Mouse (Mus musculus) intestine, postnatal 0 days (tissue): ENCODE data around the gene Eif5. TPM values are rescaled to one million over a fixed set of nuclear protein-coding genes. Genes with fewer than 3 reads are reported as not detected.
"Not testable (repeated sequence)": the region's sequence is repeated elsewhere in the genome, so short reads cannot be mapped to it uniquely, and the experiment has no call there.

Experiments
- ATAC-seq: fragments of 200-750 bp; cut with Nextera tagmentation; 2 replicates; pipeline ENCODE4 v1.8.0; 2017; ENCODE audit warnings: mild to moderate bottlenecking, moderate TSS enrichment, moderate library complexity
- H3K27ac ChIP-seq: fragments of 300-500 bp; sonication (generic); 2 replicates; pipeline ENCODE4 v1.5.1; 2014; ENCODE audit warnings: mild to moderate bottlenecking, low read depth, low read length, moderate library complexity
- H3K27me3 ChIP-seq: fragments of 300-500 bp; sonication (generic); replicated peaks from 2 replicates; pipeline ENCODE4 v1.6.1; 2014; ENCODE audit warnings: low read length, mixed read lengths; ENCODE audit not compliant: control insufficient read depth, insufficient read depth
- H3K36me3 ChIP-seq: fragments of 300-500 bp; sonication (generic); 2 replicates; pipeline ENCODE4 v1.6.1; 2014; ENCODE audit warnings: mild to moderate bottlenecking, moderate library complexity; ENCODE audit not compliant: control insufficient read depth, insufficient read depth
- H3K4me1 ChIP-seq: fragments of 300-500 bp; sonication (generic); replicated peaks from 2 replicates; pipeline ENCODE4 v1.6.1; 2014; ENCODE audit warnings: antibody characterized with exemption, low read length, mixed read lengths; ENCODE audit not compliant: control insufficient read depth, insufficient read depth
- H3K4me2 ChIP-seq: fragments of 300-500 bp; sonication (generic); replicated peaks from 2 replicates; pipeline ENCODE4 v1.6.1; 2014; ENCODE audit warnings: low read depth, mild to moderate bottlenecking, moderate library complexity
- H3K4me3 ChIP-seq: fragments of 300-500 bp; sonication (generic); 2 replicates; pipeline ENCODE4 v1.5.1; 2014; ENCODE audit warnings: low read depth, low read length
- H3K9ac ChIP-seq: fragments of 300-500 bp; sonication (generic); 2 replicates; pipeline ENCODE4 v1.6.1; 2014; ENCODE audit warnings: mild to moderate bottlenecking, low read depth, low read length
- H3K9me3 ChIP-seq: fragments of 300-500 bp; sonication (generic); 2 replicates; pipeline ENCODE4 v1.6.1; 2016; ENCODE audit warnings: mixed run types; ENCODE audit not compliant: control insufficient read depth
- CTCF ChIP-seq: sonication (generic); IDR thresholded peaks from 2 replicates; pipeline ENCODE4 v1.5.1; 2016; ENCODE audit warnings: low read depth, mild to moderate bottlenecking, control low read depth, antibody characterized with exemption, moderate library complexity
- WGBS: fragments of 180-500 bp; shearing (Covaris S2); extraction: QIAGEN DNeasy Blood & Tissue Kit; methylation state at CpG from one replicate; pipeline ENCODE4 v1.1.7; 2014; 5-methylcytosine and 5-hydroxymethylcytosine counted together
- polyA plus RNA-seq: library from polyadenylated mRNA; unstranded; fragments of >200 nt; fragmentation: Nextera tagmentation; extraction: Ambion mirVana; gene quantifications from 2 replicates; pipeline ENCODE4 v1.2.1, GENCODE M21; 2015

Eif5 gene
- polyA plus RNA-seq, 1 experiment from 2014 or later, result 632 TPM

- H3K27ac ChIP-seq, result no peak overlapping the region
- ATAC-seq, result no peak
- no peaks in the 10 kb centered on the region for H3K4me1 ChIP-seq
- 66% methylated on average over 12 of the region's 12 CpGs for WGBS
- no peaks in the 10 kb centered on the region for H3K27me3 ChIP-seq
- no peaks in the 10 kb centered on the region for H3K36me3 ChIP-seq
- H3K9me3 ChIP-seq, result no peaks in the 10 kb centered on the region
- no peak for TF ChIP-seq CTCF
- H3K4me3 ChIP-seq, result no peak overlapping the region
- no peak overlapping the region for H3K4me2 ChIP-seq
- H3K9ac ChIP-seq, result no peak overlapping the region
These were observed 34.7 kb upstream of the Eif5 start for GRCm38 (mm10) chr12:111503063-111503567.

DNA sequence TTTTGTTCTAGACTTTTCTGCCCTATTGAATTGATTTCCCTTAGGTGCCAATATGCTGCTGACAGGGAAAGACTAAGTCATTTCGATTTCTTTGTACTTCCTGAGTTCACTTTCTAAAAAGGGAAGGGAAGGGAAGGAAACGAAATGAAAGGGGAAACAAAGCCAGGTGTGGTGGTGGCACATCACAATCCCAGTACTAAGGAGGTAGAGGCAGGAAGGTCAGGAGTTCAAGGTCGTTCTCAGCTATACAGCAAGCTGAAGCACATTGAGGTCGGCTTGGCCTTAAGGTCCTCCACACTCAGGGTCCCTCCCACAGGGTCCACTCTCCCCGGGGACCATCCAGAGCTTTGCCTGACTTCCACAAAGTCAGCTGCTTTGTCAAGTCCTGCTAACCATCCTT lies 34.2 kb upstream of the Eif5 start:
- no peak for TF ChIP-seq CTCF
- Histone ChIP-seq H3K4me2 (no peak overlapping the region), H3K27ac (no peak overlapping the region), H3K4me1 (no peaks in the 10 kb centered on the region), H3K9ac (no peak overlapping the region), H3K36me3 (no peaks in the 10 kb centered on the region), H3K9me3 (no peaks in the 10 kb centered on the region), H3K27me3 (no peaks in the 10 kb centered on the region), H3K4me3 (no peak overlapping the region)
- no peak for ATAC-seq
- WGBS, result 65% methylated on average over 5 of the region's 5 CpGs

- H3K4me3 ChIP-seq, result no peak overlapping the region
- no peaks in the 10 kb centered on the region for H3K36me3 ChIP-seq
- ATAC-seq, result peak; percentile 57; the same call in 1 of the 2 replicates
- H3K9me3 ChIP-seq, result no peaks in the 10 kb centered on the region
- H3K27me3 ChIP-seq, result no peaks in the 10 kb centered on the region
- no peak overlapping the region for H3K27ac ChIP-seq
- TF ChIP-seq CTCF, result peak; percentile 96
- no peaks in the 10 kb centered on the region for H3K4me1 ChIP-seq
- H3K9ac ChIP-seq, result no peak overlapping the region
- WGBS, result 2% methylated on average over 12 of the region's 12 CpGs
- H3K4me2 ChIP-seq, result peak overlapping the region; percentile 35
These were observed 32.9 kb upstream of the Eif5 start for GRCm38 (mm10) chr12:111504904-111505303.

DNA sequence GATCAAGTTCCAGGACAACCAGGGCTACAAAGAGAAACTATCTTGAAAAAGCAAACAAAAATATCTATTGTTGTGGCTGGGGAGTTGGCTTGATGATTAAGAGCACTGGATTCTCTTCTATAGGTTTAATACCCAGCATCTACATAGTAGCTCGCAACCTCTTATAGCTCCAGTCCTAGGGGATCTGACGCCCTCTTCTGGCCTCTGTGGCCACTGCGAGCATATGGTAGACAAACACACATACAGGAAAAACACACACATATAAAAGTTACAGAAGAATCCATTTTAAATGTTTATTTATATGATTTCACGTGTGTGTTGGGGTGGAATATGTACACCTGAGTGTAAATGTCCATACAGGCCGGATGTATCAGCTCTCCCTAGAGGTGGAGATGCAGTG lies 30.8 kb upstream of the Eif5 start:
- Histone ChIP-seq H3K4me2 (no peak overlapping the region), H3K9ac (no peak overlapping the region), H3K4me3 (no peak overlapping the region), H3K9me3 (no peaks in the 10 kb centered on the region), H3K4me1 (no peaks in the 10 kb centered on the region), H3K36me3 (no peaks in the 10 kb centered on the region), H3K27me3 (no peaks in the 10 kb centered on the region), H3K27ac (no peak overlapping the region)
- 65% methylated on average over 5 of the region's 5 CpGs for WGBS
- ATAC-seq, result no peak
- TF ChIP-seq CTCF, result 0 out of 2 replicates have a peak, but pooled peaks have one; percentile 4

DNA sequence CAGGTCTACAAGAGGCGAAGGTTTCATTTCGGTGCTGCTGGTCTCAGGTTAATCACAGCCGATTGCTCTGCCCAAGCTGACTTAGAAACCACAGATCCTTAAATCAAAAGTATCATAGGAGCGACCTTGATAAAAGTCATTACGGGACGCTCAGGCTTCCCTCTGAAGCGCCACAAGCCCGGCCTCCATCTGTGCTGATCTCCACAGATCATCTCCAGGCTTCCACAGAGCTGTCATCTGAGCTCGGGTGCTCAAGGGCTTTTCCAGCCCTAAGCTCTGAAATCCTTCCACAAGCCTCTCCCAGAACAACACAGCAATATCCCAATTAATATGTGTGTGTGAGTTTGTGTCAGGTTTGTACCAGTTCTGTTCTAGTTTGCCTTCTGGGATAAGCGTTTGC lies 29.9 kb upstream of the Eif5 start:
- no peak for TF ChIP-seq CTCF
- 88% methylated on average over 10 of the region's 10 CpGs for WGBS

DNA sequence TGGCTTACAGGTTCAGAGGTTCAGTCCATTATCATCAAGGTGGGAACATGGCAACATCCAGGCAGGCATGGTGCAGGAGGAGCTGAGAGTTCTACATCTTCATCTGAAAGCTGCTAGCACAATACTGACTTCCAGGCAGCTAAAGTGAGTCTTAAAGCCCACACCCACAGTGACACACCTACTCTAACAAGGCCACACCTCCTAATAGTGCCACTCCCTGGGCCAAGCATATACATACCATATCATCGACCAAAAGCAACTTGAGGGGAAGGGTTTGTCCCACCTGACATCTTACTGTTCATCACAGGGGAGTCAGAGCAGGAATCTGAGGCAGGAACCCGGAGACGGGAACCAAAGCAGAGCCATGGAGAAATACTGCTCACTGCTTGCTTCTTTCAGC lies 29.4 kb upstream of the Eif5 start:
- not testable (repeated sequence) for H3K4me2 ChIP-seq, H3K9ac ChIP-seq, H3K4me3 ChIP-seq, ATAC-seq, H3K9me3 ChIP-seq, H3K36me3 ChIP-seq, H3K27me3 ChIP-seq, H3K4me1 ChIP-seq, H3K27ac ChIP-seq
- WGBS, result 70% methylated on average over 3 of the region's 3 CpGs

More for the DNA sequence above, 29.9 kb upstream of the Eif5 start:
- Histone ChIP-seq H3K4me1 (no peaks in the 10 kb centered on the region), H3K36me3 (no peaks in the 10 kb centered on the region), H3K4me2 (no peak overlapping the region), H3K9ac (no peak overlapping the region), H3K27me3 (no peaks in the 10 kb centered on the region), H3K9me3 (no peaks in the 10 kb centered on the region), H3K4me3 (no peak overlapping the region), H3K27ac (no peak overlapping the region)
- no peak for ATAC-seq

GRCm38 (mm10) chr12:111512572-111513063 lies 25.2 kb upstream of the Eif5 start:
- no peak overlapping the region for H3K9ac ChIP-seq
- H3K27me3 ChIP-seq, result no peaks in the 10 kb centered on the region
- H3K4me1 ChIP-seq, result no peaks in the 10 kb centered on the region
- no peak overlapping the region for H3K4me3 ChIP-seq
- 84% methylated on average over 12 of the region's 12 CpGs for WGBS
- H3K27ac ChIP-seq, result no peak overlapping the region
- TF ChIP-seq CTCF, result no peak
- no peak overlapping the region for H3K4me2 ChIP-seq
- no peaks in the 10 kb centered on the region for H3K9me3 ChIP-seq
- no peaks in the 10 kb centered on the region for H3K36me3 ChIP-seq
- ATAC-seq, result no peak
